ENCODE assay signal across 18 mouse cellular contexts in the genomic region with DNA sequence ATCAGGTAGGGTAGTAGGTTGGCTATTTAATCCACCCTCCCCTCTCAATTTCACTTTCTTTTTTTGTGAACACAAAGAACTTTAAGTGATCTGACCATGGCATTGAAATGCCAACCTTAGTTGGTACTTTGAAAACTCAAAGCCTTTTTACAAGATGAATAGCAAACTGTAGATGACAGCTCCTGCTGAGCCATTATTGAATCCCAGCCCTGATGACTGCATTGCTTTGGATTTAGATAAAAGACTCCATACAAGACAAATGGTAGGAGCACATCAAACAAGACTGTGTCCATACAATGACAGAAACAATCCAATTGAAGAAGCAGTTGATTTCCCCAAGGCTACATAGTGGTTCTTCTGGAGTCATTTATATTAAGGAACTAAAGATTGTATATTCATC.
DNase-seq lines count a peak whose midpoint lies in the region.
"Had no signal": no experiment of that assay in that cellular context is flagged by ENCODE, and none has a peak within 500 bp of the region (broad histone marks: within the 10 kb centered on the region; RNA-seq: fewer than 3 reads in every experiment).

No protein-coding gene starts in this region.

- DNase-seq in embryo, embryonic 10 days (ENCODE audit: low spot score) = peak; percentile 18
- no peak for DNase-seq in embryo, embryonic 11 days
- peak; percentile 59 for DNase-seq in Muller cell, postnatal 12 days (ENCODE audit: inconsistent ontology term)
- DNase-seq in embryo, embryonic 10.5 days (ENCODE audit: low spot score) = peak; percentile 26
- DNase-seq in retina, postnatal 1 day = peak; percentile 58
- DNase-seq in frontal cortex, postnatal 10 days (ENCODE audit: low spot score in 2 of 2) = no peak
- no peak for DNase-seq in kidney, adult 8-10 months
- DNase-seq: adrenal gland, adult 2 months; adrenal gland, postnatal 14 days; cerebellum, adult 11-12 months; cerebellum, adult 8-10 months; cerebellum, postnatal 10 days; cerebellum, postnatal 36 days; forebrain, postnatal 0 days; gastrocnemius, postnatal 25 days; heart, adult 18-20 months; heart, postnatal 10 days; heart, postnatal 36 days had no signal

Comparison
In these comparisons a context has a peak if more than half of its experiments do, and no peak if none do; other contexts are left out.
1. DNase-seq: peak in embryo, embryonic 10 days (single experiment), Muller cell, postnatal 12 days (single experiment), embryo, embryonic 10.5 days (single experiment) and retina, postnatal 1 day (single experiment); none in embryo, embryonic 11 days (single experiment), frontal cortex, postnatal 10 days (0 of 2) and kidney, adult 8-10 months (0 of 2).